Mouse (Mus musculus) CD4-positive, CD25-positive, alpha-beta regulatory T cell, adult 2 months (primary cell): ENCODE measurements around the gene Gnat3.
"Not testable (repeated sequence)": the region's sequence is repeated elsewhere in the genome, so short reads cannot be mapped to it uniquely, and the experiment has no call there.

ENCODE experiments used
- DNase-seq: peaks from one replicate; pipeline ENCODE4 v3.0.0-alpha.2; 2012; ENCODE audit warnings: low read depth, low spot score

Gnat3 gene

GRCm38 (mm10) chr5:17962249-17962648 lies at the start of gene Gnat3:
Gene Gnat3, plus strand, starts transcription at chr5:17962549.
- no peak for DNase-seq

DNA sequence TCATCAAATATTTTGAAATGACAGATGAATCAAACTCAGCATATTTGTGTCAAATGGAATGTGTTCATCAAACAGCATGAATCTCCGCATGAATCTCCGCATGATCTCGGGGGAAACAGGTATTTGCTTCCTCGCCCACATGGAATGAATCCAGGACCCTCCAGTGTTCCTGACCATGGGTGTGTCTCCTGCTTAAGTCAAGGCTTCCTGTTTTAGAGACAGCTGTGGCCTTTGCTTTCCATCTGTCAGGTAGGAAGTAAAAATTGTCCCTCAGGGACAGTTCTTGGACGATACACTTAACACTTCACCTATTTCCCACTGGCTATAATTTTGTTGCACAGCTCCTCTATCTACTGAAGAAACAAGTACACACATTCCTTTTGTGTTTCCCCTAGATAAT lies 43.4 kb upstream of the Gnat3 start:
- DNase-seq = no peak

GRCm38 (mm10) chr5:17923648-17924047 lies 38.7 kb upstream of the Gnat3 start:
- no peak for DNase-seq

- DNase-seq = no peak
Measured at GRCm38 (mm10) chr5:17924085-17924518, 38.2 kb upstream of the Gnat3 start.

- no peak for DNase-seq
Measured at GRCm38 (mm10) chr5:17928471-17928870, 33.9 kb upstream of the Gnat3 start.

DNA sequence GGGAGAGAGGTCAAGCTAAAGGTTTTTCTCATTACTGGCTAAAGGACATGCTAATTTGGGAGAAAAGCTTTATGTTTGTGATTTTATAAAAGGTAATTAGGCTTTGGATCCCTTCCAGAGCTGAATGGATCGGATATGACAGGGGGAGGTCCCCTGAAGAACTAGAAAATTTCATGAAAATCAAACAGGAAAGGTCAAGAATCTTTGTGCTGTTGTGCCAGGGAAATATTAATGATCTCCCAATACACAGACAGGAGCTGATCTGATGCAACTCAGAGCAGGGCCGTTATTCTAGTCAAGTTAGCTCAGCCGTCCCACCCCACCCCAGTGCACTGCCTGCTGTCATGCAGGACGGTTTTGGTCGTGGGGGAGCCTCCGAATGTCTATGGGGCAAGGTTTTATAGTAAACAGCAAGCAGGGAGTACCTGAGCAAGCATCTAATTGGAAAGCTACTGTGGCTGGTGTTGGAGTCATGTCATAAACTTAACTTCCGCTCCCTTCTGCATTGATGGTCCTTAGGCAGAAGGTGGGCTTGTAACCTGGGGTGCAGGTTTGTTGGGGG lies 33.3 kb upstream of the Gnat3 start:
- DNase-seq = no peak

DNA sequence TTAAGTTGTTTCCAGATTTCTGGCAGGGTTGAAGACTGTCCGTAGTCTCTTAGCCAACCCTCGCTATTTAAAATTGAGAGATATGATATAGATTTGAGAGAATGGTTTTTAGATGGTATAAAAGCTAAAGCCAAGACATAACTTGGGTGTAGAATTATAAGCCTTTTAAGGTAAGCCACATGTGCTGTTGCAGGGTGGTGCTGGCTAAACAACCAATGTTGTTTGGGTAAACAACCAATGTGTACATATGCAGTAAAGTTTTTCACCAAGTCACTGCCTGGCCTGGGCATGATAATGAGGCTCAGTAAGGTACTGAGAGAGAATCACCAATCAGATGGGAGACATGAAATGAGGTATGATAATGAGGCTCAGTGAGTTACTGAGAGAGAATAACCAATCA lies 30.8 kb upstream of the Gnat3 start:
- DNase-seq = not testable (repeated sequence)

DNA sequence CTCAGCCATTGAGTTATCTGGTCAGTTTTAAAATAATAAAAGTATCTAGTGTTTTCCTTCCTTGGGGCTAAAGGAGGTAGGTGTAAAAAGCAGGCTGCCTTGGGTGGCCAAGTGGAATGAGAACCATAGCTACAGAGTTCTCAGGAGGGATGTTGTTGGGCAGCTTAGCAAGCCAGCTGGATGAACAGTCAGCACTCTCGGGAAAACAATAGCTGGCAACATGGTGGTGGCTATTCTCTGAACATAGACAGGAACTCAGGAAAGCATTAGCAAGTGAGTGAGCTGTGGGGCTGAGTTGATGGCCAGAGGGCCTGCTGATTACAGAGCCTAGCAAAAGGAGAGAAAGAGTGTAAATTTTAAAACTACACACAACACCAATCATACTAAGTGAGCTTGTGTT lies 27.8 kb upstream of the Gnat3 start:
- no peak for DNase-seq

DNA sequence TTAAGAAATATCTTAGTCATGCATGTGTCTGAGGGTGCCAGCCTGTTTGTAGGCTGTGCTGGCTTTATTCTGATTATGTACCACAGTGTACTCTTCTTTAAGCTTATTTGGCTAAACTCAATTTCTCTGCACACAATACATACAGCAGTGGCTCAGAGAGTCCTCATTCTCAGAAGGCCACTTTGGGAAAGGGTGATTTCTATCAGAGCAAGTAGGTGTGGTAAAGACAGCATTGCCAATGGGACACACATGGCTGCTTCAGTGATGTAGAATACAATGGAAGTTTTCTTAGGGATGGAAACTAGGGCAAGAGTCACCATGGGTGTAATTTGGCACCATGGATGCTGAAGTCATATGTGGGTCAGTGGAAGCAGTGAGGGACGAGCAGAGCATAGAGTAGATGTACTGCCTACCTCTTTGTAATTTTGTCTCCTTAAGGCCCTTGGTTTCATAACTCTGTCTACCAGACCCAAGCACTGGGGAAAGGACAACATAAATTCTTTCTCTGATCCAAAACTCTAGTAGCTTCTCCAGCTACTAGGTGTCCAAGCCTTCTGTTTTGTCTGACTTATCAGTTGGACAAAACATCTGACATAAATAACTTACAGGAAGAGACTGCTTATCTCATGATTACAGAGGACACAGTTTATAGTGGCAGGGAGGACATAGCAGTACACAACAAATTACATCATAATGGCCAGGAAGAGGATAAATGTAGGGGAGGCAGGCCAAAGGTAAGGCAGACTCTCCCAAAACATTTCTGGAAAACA lies 24.0 kb upstream of the Gnat3 start:
- no peak for DNase-seq

DNA sequence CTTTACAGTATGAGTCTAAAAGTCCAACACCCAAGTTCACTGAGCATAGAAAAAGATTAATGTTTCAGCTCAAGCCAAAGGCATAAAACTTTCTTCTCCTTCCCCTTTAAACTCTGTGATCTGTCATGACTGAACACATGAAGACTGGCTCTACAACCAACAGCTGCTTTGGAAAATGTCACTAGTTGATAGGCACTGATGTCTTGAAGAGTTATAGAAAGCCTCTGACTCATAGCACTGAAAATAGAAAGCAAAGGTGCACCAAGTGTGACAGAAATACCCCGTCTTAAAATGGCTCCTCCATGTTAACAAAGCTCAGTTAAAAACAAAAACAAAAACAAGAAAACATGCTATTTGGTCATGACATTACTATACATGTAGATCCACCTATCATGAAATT lies 5.9 kb upstream of the Gnat3 start:
- DNase-seq = no peak

DNA sequence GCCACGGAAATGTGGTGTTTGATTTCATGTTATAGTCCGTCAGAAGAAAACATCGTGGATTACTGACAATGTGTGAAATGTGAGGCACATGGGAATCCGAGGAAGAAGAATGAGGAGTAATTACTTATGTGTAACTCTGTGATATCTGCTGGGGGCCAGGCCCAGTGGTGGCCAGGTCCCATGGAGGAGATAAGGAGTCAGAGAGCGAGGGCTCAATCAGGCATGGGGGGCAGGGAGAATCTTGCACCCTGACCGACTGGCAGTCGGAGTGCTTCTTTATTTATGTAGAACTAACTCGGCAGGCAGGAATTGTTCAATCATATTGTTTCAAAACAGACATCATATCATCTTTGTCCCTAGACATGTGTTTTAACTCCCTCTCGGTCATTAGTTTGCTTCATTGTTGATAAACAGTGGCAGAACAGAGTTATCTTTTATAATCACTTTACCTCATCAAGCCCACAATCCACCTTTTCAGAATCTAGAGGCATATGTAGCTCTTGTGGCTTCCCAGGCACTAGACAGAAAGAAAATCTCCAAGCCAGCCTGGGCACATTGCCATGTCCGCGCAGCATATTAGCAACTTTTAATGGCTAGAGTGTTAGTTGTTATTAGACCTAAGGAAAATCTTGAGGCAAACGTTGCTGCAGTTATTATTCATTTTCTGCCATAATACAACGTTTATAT lies 7.5 kb downstream of the Gnat3 start:
- no peak for DNase-seq

GRCm38 (mm10) chr5:17970391-17970730 lies 8.0 kb downstream of the Gnat3 start:
- DNase-seq = no peak

- DNase-seq = no peak
Measured at GRCm38 (mm10) chr5:17980501-17981121, 18.3 kb downstream of the Gnat3 start.

DNA sequence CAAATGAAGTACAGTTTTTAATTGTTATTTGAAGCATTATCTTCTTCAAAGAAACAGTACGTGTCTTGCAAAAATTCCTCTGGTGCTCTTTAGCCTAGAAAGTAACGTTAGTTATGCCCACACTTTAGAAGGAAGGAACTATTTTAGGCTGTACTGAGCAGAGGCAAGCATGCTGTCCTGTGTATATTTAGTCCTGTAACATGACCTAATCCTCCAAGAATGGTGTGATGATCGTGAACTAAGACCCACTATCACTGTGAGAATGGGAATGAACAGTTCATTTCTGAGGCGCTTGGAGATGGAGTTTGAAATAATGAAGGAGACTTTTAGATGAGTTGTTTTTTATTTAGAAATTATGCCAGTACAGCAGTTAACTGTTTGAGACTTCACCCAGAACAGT lies 20.4 kb downstream of the Gnat3 start:
- no peak for DNase-seq

DNA sequence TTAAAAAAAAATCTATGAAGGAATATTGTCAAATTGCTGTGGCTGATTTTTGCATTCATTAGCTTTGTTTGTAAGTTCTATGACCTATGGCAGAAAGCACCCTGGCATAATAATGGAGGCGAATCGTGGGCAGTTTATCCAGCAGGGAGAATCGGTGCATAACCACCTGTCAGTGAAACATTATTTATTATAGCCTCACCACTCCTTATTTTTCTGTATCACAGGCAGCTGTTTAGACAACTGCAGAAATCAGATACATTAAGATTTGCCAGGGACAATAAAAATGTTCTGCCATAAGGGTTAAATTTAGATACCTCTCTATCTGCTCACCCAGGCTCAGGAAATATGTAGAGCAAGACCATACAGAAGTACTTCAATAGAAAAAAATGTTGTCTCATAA lies 22.2 kb downstream of the Gnat3 start:
- no peak for DNase-seq

DNA sequence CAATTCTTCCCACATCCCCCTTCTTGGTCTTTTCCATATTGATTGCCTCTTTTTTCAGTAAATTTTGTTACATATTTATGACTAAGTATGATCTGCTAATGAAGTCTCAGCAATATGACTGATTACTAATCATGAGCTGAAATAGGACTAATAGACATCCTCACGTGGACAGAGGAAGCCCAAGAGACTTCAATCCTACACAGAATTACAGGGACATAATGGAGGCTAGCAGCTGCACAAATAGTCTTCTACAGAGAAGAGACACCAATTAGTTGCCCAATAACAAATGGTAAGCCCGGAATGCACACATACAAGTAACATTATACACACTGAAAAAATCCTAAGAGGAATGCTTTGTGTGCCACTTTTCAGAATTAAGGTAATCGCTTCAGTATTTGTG lies 24.3 kb downstream of the Gnat3 start:
- DNase-seq = no peak

DNA sequence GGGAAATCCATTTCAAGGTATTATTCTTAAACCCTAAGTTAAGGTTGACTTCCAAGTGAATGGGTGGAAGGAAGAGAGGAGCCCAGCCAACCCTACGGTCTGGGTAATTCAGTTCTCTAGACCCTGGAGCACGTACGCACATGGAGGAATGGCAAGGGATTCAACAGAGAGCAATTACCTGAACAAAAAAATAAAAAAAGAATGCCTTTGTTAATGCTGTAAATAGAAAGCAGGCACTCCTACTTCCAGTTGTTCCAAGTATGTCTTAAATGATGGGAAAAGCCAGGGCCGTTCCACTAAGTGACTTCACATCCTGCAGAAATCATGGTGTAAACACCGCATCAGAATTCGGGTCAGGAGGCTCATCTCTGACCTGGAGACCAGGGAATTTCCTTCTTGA lies 28.3 kb downstream of the Gnat3 start:
- no peak for DNase-seq

DNA sequence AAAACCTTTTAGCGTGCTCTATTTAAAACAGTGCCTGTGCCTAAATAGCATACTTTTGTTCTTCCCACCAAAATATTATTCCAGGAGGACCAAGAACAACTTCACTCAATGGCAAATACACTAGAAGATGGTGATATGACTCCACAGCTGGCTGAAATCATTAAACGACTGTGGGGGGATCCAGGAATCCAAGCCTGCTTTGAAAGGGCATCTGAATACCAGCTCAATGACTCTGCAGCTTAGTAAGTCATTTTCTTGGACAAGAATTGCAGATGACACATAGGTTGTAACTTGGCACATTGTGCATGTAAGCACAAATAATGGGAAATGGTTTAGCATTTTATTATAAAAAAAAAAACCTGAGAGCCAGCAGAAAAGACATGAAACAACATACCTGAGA lies 37.2 kb downstream of the Gnat3 start:
- DNase-seq = no peak

- no peak for DNase-seq
Measured at GRCm38 (mm10) chr5:18000185-18000584, 37.8 kb downstream of the Gnat3 start.

DNA sequence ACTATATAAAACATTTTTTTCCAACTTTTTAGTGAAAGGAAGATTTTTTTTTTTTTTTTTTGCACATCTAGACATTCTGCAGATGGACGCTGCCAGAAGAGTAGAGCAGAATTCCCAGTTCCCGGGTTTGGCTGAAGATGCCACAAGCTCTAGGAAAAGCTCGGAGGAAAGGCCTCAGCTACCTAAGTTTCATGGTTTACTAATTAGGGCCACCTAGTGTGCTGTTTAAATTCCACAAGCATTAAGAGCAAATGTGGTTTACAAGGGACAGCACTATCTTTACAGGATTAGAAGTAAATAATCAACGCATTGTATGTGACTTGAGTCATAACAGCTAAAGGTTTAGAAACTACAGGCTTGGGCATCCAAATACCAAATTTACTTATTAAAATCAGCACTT lies 39.3 kb downstream of the Gnat3 start:
- no peak for DNase-seq

DNA sequence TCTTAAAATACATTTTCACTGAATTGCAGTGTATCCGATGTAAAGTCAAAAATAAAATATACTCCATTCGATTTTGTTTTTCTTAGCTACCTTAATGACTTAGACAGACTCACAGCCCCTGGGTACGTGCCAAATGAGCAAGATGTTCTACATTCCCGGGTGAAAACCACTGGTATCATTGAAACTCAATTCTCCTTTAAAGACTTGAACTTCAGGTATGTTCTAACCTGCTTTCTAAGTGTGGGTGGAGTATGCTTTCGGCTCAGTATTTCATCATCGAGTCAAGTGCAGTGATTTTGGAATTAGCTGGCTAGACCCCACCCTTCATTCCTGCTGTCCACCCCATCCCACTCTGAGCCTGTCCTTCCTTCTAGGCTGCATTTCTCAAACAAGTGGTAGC lies 41.3 kb downstream of the Gnat3 start:
- no peak for DNase-seq

- DNase-seq = no peak
Measured at GRCm38 (mm10) chr5:18004824-18005611, 42.7 kb downstream of the Gnat3 start.
